Mouse (Mus musculus) neural tube, embryonic 10.5 days (tissue): ENCODE measurements around the gene Ctns.

Source experiments
- DNase-seq: peaks from one replicate; pipeline ENCODE4 v3.0.0-alpha.2; 2017; ENCODE audit warnings: low spot score; ENCODE audit errors: extremely low spot score

Ctns gene

GRCm38 (mm10) chr11:73146026-73146974 lies 52.5 kb downstream of the Ctns start:
- no peak for DNase-seq

- no peak for DNase-seq
These were observed 54.6 kb downstream of the Ctns start for GRCm38 (mm10) chr11:73144261-73144681.

- peak; percentile 96 for DNase-seq
These were observed 61.0 kb downstream of the Ctns start, which contains the start of gene Haspin for GRCm38 (mm10) chr11:73137591-73138501. Gene Haspin, minus strand, starts transcription at chr11:73138294.

GRCm38 (mm10) chr11:73137116-73137515 lies 61.7 kb downstream of the Ctns start:
- DNase-seq, result no peak

GRCm38 (mm10) chr11:73136587-73136986 lies 62.3 kb downstream of the Ctns start:
- no peak for DNase-seq

- DNase-seq, result no peak
These were observed 64.6 kb downstream of the Ctns start for GRCm38 (mm10) chr11:73134222-73134621.
